Mouse (Mus musculus): ENCODE measurements around the gene Nup50. TPM values are rescaled to one million over a fixed set of nuclear protein-coding genes. Genes with fewer than 3 reads are reported as not detected.

Nup50 gene
- total RNA-seq, 2 experiments from 2014 or later: 21.2 to 21.9 TPM

- DNase-seq: peak; percentile 28 to 65
- intact Hi-C loops (cut with DNase I): loop anchor here (5.0 kb wide), 1 partner anchor 130 kb away; the partner anchor contains the start of gene Phf21b
Measured at GRCm38 (mm10) chr15:84987020-84987815, 64.0 kb downstream of the Nup50 start.

- intact Hi-C loops (cut with DNase I): loop anchor here (2.0 to 5.0 kb wide), 2 partner anchors 65 to 131 kb away; partner anchors contain the start of genes Nup50 and Phf21b
Measured at GRCm38 (mm10) chr15:84987874-84988825, 64.9 kb downstream of the Nup50 start, which contains the start of gene 5031439G07Rik. Gene 5031439G07Rik (minus strand): TSS chr15:84988551.

GRCm38 (mm10) chr15:84989098-84989497, 65.9 kb downstream of the Nup50 start:
- intact Hi-C loops (cut with DNase I): loop anchor here (2.0 to 5.0 kb wide), 2 partner anchors 66 to 132 kb away; partner anchors contain the start of genes Nup50 and Phf21b
- DNase-seq: no peak

More at GRCm38 (mm10) chr15:84987874-84988825, 64.9 kb downstream of the Nup50 start, which contains the start of gene 5031439G07Rik:
- peak; percentile 92 to 94 for DNase-seq

GRCm38 (mm10) chr15:84989771-84990170, 66.6 kb downstream of the Nup50 start:
- no peak for DNase-seq
- intact Hi-C loops (cut with DNase I): loop anchor here (2.0 to 5.0 kb wide), 2 partner anchors 67 to 132 kb away; partner anchors contain the start of genes Nup50 and Phf21b

Small RNAs within 50 kb of the gene (microRNA-seq; reads per million reads assigned to microRNA genes)
- gene Mir1249: 41.7 to 99.1 reads per million in 2 experiments

Other genes starting within 250 kb of the Nup50 start
- gene Arhgap8, start 203.4 kb upstream of the Nup50 start, total RNA-seq (2021): 1 to 10 TPM; 1.6 to 2.0 TPM
- gene Phf21b, start 67.4 kb upstream of the Nup50 start, total RNA-seq (2021): 1 to 10 TPM; 2.0 to 2.9 TPM
- under 1 TPM; 0.22 TPM for gene Gm29666, start 3.4 kb upstream of the Nup50 start, total RNA-seq (2021)
- gene 5031439G07Rik, start 65.1 kb downstream of the Nup50 start, total RNA-seq (2021): 10 to 100 TPM; 22.1 to 25.2 TPM
- not detected for gene Upk3a, start 93.7 kb downstream of the Nup50 start, total RNA-seq (2021)
- gene Fam118a, start 105.5 kb downstream of the Nup50 start, total RNA-seq (2021): 10 to 100 TPM; 10.1 to 10.8 TPM
- gene Smc1b, start 208.6 kb downstream of the Nup50 start, total RNA-seq (2021): under 1 TPM in 1 of 2 experiments, not detected in 1; 0.07 TPM
- not detected for gene Ribc2, start 208.7 kb downstream of the Nup50 start, total RNA-seq (2021)

Data from heart, postnatal 10 days (tissue).